Mouse (Mus musculus) limb, embryonic 11.5 days (tissue): ENCODE measurements around the gene Gm8439. TPM values are rescaled to one million over a fixed set of nuclear protein-coding genes. Genes with fewer than 3 reads are reported as not detected.

Experiments
- ATAC-seq: fragments of 200-750 bp; cut with Nextera tagmentation; 2 replicates; pipeline ENCODE4 v1.8.0; 2017; ENCODE audit warnings: low read depth; ENCODE audit not compliant: insufficient number of reproducible peaks, low FRiP score, low TSS enrichment
- DNase-seq: peaks from one replicate; pipeline ENCODE4 v3.0.0-alpha.2; 2015; ENCODE audit warnings: low spot score
- H3K27ac ChIP-seq: fragments of 300-500 bp; sonication (generic); replicated peaks from 2 replicates; pipeline ENCODE4 v1.5.1; 2014; ENCODE audit warnings: low read depth, mild to moderate bottlenecking, low read length
- H3K27me3 ChIP-seq: fragments of 300-500 bp; sonication (generic); 2 replicates; pipeline ENCODE4 v1.6.1; 2014; ENCODE audit warnings: mild to moderate bottlenecking, low read length, mixed read lengths; ENCODE audit not compliant: control insufficient read depth, insufficient read depth
- H3K36me3 ChIP-seq: fragments of 300-500 bp; sonication (generic); 2 replicates; pipeline ENCODE4 v1.6.1; 2014; ENCODE audit warnings: mild to moderate bottlenecking, low read length, moderate library complexity, mixed read lengths; ENCODE audit not compliant: control insufficient read depth, insufficient read depth
- H3K4me1 ChIP-seq: fragments of 300-500 bp; sonication (generic); 2 replicates; pipeline ENCODE4 v1.6.1; 2014; ENCODE audit warnings: low read length, mixed read lengths; ENCODE audit not compliant: control insufficient read depth, insufficient read depth
- H3K4me2 ChIP-seq: fragments of 300-500 bp; sonication (generic); 2 replicates; pipeline ENCODE4 v1.6.1; 2014; ENCODE audit warnings: low read depth, mild to moderate bottlenecking, moderate library complexity; ENCODE audit not compliant: severe bottlenecking
- H3K4me3 ChIP-seq: fragments of 300-500 bp; sonication (generic); 2 replicates; pipeline ENCODE4 v1.5.1; 2014; ENCODE audit warnings: low read depth, low read length
- H3K9ac ChIP-seq: fragments of 300-500 bp; sonication (generic); 2 replicates; pipeline ENCODE4 v1.6.1; 2014; ENCODE audit warnings: mild to moderate bottlenecking, low read length
- H3K9me3 ChIP-seq: fragments of 300-500 bp; sonication (generic); 2 replicates; pipeline ENCODE4 v1.6.1; 2016; ENCODE audit warnings: low read length; ENCODE audit not compliant: control insufficient read depth
- WGBS: fragments of 180-500 bp; shearing (Covaris S2); extraction: QIAGEN DNeasy Blood & Tissue Kit; methylation state at CpG from one replicate; pipeline ENCODE4 v1.1.7; 2014; 5-methylcytosine and 5-hydroxymethylcytosine counted together
- polyA plus RNA-seq: library from polyadenylated mRNA; unstranded; fragments of >200 nt; fragmentation: Nextera tagmentation; extraction: Ambion mirVana; gene quantifications from 2 replicates; pipeline ENCODE4 v1.2.1, GENCODE M21; 2014

Gm8439 gene
- polyA plus RNA-seq, 1 experiment from 2014 or later = not detected

- H3K27me3 ChIP-seq = peaks cover 25% of the 10 kb centered on the region
- no peak overlapping the region for H3K27ac ChIP-seq
- WGBS = 4% methylated on average over 53 of the region's 55 CpGs
- ATAC-seq = peak; percentile 60
- H3K9me3 ChIP-seq = no peaks in the 10 kb centered on the region
- DNase-seq = peak; percentile 51
- peak overlapping the region; percentile 21 for H3K4me3 ChIP-seq
- peak overlapping the region; percentile 76 for H3K4me2 ChIP-seq
- H3K36me3 ChIP-seq = no peaks in the 10 kb centered on the region
- no peaks in the 10 kb centered on the region; the same call in 1 of the 2 replicates for H3K4me1 ChIP-seq
- H3K9ac ChIP-seq = no peak overlapping the region
These were observed 61.0 kb downstream of the Gm8439 start for GRCm38 (mm10) chr4:120649369-120650207.

GRCm38 (mm10) chr4:120650208-120650592 is 61.7 kb downstream of the Gm8439 start:
- no peaks in the 10 kb centered on the region; the same call in 1 of the 2 replicates for H3K4me1 ChIP-seq
- ATAC-seq = no peak
- no peak overlapping the region for H3K27ac ChIP-seq
- H3K36me3 ChIP-seq = no peaks in the 10 kb centered on the region
- peaks cover 25% of the 10 kb centered on the region for H3K27me3 ChIP-seq
- H3K4me2 ChIP-seq = peak overlapping the region; percentile 76
- H3K4me3 ChIP-seq = peak overlapping the region; percentile 21; the same call in 1 of the 2 replicates
- 25% methylated on average over 7 of the region's 7 CpGs for WGBS
- no peak overlapping the region for H3K9ac ChIP-seq
- DNase-seq = no peak
- H3K9me3 ChIP-seq = no peaks in the 10 kb centered on the region

- H3K36me3 ChIP-seq = no peaks in the 10 kb centered on the region
- 78% methylated on average over 8 of the region's 8 CpGs for WGBS
These were observed 67.4 kb downstream of the Gm8439 start for GRCm38 (mm10) chr4:120655898-120656297.

More at GRCm38 (mm10) chr4:120655898-120656297, 67.4 kb downstream of the Gm8439 start:
- no peak for ATAC-seq
- Histone ChIP-seq H3K27ac (no peak overlapping the region), H3K27me3 (peaks cover under 1% of the 10 kb centered on the region; the same call in 1 of the 2 replicates), H3K9ac (no peak overlapping the region), H3K4me3 (no peak overlapping the region), H3K4me1 (no peaks in the 10 kb centered on the region), H3K9me3 (no peaks in the 10 kb centered on the region), H3K4me2 (no peak overlapping the region)
- DNase-seq = no peak

Other genes starting within 250 kb of the Gm8439 start
- 36.9 and 42.2 TPM in 2 replicates for gene Scmh1, start 183.5 kb upstream of the Gm8439 start, polyA plus RNA-seq
- not detected in 2 replicates for gene Slfnl1, start 56.5 kb upstream of the Gm8439 start, polyA plus RNA-seq
- gene Ctps, start 18.5 kb upstream of the Gm8439 start, polyA plus RNA-seq = 138 and 142 TPM in 2 replicates
- gene Cited4, start 77.8 kb downstream of the Gm8439 start, polyA plus RNA-seq = 5.9 and 7.3 TPM in 2 replicates
- 5.1 and 6.1 TPM in 2 replicates for gene Kcnq4, start 159.9 kb downstream of the Gm8439 start, polyA plus RNA-seq
- 130 and 133 TPM in 2 replicates for gene Nfyc, start 242.8 kb downstream of the Gm8439 start, polyA plus RNA-seq